Mouse (Mus musculus): ENCODE results near the gene Sbno2. TPM values are rescaled to one million over a fixed set of nuclear protein-coding genes. Genes with fewer than 3 reads are reported as not detected.

The Sbno2 gene
- 1 to 10 TPM; 4.5 to 7.3 TPM for total RNA-seq (2021)
- long read RNA-seq, experiment 1: 0 reads
- long read RNA-seq, experiment 2: 0 reads

GRCm38 (mm10) chr10:80105460-80105859, at the start of gene Sbno2:
Sbno2 (minus strand) TSS chr10:80105571.
- DNase-seq: no peak
- intact Hi-C loops (cut with DNase I): no loop called here

DNA sequence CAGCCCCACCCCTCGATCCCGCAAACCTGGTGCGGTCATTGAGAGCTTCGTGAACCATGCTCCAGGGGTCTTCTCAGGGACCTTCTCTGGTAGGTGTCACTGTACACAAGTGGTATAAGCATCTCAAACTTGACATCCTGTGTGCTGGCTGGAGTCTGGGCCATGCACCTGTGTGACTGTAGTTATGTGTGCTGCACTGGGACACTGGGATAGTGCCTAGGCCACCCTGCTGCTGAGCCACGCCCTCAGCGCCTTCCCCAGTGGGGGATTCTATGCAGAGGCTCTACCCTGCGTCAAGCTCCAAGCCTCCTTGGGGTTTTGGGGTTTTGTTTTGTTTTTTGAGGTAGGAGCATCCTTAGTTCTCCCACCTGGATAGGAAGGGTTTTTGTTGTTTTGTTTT, 49.0 kb upstream of the Sbno2 start:
- intact Hi-C loops (cut with DNase I): no loop called here
- DNase-seq: no peak

DNA sequence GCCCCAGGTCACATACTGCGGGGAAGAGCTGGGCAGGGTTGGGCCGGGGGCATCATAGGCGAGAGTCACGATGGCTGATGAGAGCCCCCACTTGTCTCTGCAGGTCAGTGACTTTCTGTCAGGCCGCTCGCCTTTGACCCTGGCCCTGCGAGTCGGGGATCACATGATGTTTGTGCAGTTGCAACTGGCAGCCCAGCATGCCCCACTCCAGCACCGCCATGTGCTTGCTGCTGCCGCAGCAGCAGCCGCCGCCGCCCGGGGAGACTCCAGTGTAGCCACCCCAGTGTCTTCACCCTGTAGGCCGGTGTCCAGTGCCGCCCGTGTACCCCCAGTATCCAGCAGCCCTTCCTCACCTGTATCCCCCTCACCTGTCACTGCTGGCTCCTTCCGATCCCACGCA, 48.3 kb upstream of the Sbno2 start:
- intact Hi-C loops (cut with DNase I): no loop called here

DNA sequence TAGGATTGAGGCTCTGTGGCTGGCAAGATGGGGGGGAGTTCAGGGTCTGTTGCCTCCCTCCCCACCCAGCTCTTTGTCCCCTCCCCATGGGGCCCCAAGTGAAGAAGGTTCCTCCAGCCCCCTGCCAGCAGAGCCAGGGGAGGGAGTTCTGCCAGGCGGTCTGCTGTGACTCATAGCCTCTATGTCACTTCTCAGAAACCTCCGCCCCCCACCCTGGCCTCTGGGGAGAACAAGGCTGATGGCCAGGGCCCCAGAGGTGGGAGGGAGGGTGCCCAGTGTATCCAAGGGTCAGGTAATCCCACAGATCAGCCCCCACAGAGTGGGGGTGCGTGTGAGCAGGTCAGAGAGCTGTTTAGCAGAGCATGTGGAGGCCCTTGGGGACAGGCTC, 47.5 kb upstream of the Sbno2 start:
- no peak for DNase-seq
- intact Hi-C loops (cut with DNase I): no loop called here

More for the DNA sequence above, 48.3 kb upstream of the Sbno2 start:
- no peak for DNase-seq

DNA sequence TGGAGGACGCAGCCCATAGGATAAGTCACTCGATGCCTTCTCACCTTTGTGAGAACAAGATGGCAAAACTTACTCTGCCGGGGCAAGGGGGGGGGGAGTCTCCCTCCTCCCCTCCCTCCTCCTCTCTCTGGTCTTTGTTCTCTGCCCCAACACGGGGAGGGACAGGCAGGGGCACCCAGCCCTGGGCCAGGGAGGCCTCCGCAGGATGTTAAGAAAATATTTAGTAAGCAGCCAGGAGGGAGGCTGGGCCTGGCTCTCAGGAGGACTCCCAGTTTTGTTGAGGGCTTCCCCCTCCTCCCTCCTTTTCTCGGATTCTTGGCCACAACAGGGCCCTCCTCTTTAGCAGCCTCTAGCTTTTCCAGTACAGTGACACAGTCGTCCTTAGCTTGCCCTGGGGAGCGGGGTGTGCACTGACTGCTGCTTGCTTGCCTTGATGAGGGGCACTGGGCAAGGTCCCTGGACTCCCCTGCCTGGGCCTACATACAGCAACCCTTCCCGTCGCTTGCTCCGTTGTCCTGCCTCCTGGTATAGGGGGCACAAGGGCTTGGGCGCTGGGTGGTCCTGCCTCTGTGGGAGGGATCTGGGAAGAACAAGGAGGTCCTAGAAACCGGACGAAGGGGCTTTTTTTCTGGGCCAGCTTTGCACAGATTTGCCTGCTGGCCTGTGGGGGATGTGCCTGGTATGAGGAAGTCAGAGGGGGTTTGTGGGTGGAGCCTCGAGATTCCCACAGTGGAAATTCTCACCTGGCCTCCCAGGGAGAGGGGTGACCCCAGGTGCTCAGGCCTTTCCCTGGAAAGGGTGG, 46.9 kb upstream of the Sbno2 start:
- intact Hi-C loops (cut with DNase I): no loop called here
- DNase-seq: no peak

- no peak for DNase-seq
Observed at GRCm38 (mm10) chr10:80151211-80152034, 46.1 kb upstream of the Sbno2 start.

DNA sequence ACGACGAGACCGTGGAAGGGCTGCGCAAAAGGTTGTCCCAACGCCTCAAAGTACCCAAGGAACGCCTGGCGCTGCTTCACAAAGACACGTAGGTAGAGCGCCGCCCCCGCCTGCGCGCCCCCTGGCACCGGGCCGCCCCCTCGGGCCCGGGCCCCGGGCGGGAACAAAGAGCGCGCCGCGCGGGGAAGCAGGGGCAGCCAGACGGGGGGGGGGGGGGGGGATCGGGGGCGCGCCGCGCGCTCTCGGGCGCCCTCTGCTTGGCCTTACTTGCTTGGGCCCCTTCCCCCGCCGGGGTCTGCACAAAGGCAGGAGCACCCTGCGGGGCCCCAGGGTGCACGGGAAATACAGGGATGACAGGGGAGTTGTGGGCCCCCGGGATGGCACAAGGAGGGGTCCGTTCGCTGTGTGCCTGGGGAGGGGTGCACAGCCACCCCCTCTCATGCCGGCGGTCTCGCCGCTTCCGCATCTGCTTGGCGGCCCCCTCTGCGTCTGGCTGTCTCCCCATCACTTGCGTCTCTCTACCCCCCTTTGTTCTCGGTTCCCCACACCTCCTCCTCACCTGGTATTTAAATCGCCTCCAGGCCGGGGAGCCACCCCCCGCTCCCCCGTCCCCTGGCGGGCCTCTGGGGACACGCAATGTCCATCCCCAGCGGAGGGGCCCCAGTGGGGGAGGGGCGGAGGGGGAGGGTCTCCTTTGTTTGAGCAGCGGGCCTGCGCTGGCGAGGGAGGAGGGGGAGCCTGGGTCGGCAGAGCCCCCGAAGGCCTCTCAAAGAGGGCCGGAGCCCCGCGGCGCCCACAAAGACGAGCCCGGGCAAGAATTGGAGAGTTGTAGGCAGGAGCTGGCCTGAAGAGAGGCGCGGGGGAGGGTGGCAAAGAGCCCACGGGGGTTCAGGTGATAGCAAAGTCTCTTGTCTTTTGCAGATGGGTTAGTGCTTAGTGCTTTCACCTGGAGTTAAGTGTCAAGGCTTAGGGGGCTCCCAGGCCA, 45.1 kb upstream of the Sbno2 start:
- DNase-seq: no peak
- intact Hi-C loops (cut with DNase I): no loop called here

More at GRCm38 (mm10) chr10:80151211-80152034, 46.1 kb upstream of the Sbno2 start:
- intact Hi-C loops (cut with DNase I): no loop called here

DNA sequence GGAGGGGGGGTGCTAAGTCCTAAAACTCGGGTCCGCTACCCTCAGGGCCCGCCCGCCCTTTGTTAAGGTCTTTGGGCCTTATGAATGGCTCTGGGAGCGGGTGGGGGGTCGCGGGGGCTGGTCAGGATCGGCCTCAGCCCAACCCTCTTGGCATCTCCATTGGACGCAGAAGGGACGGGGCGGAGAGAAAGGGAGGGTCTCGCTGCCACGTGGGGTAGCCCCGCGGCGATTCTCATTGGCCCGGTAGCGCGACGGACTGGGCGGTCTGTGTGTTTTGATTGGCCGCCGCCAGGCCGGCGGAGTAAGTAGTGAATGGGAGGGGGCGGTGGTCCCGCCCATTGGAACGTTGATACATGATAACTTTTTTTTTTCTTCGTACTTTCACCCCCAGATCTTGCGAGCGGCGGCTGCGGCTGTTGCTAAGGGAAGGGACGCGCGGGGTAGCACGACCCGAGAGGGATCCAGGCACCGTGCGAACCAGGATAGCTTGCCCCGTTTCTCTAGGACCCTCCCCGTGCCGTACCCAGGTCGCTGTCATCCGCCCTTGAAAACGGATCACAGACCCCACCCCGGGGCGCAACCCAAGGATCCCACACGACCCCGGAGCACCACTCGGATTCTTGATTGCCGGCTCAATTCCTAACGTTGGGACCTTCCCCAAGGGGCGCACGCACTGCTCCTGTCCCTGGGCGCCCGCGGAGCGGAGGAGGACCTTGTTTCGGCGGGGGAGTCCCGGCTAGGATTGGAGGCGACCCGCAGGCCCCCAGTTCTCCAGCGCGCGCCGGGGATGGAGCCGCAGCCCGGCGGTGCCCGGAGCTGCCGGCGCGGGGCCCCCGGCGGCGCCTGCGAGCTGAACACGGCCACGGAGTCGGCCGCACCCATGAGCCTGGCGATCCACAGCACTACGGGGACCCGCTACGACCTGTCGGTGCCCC, 44.2 kb upstream of the Sbno2 start:
- intact Hi-C loops (cut with DNase I): no loop called here
- peak; percentile 90 to 96 for DNase-seq

- intact Hi-C loops (cut with DNase I): no loop called here
- peak; percentile 92 to 93 for DNase-seq
Observed at GRCm38 (mm10) chr10:80148610-80149290, 43.4 kb upstream of the Sbno2 start.

- intact Hi-C loops (cut with DNase I): no loop called here
- DNase-seq: peak; percentile 82 to 86
Observed at GRCm38 (mm10) chr10:80147719-80148601, 42.6 kb upstream of the Sbno2 start, which contains the start of gene Midn. Midn (plus strand) TSS chr10:80148272.

DNA sequence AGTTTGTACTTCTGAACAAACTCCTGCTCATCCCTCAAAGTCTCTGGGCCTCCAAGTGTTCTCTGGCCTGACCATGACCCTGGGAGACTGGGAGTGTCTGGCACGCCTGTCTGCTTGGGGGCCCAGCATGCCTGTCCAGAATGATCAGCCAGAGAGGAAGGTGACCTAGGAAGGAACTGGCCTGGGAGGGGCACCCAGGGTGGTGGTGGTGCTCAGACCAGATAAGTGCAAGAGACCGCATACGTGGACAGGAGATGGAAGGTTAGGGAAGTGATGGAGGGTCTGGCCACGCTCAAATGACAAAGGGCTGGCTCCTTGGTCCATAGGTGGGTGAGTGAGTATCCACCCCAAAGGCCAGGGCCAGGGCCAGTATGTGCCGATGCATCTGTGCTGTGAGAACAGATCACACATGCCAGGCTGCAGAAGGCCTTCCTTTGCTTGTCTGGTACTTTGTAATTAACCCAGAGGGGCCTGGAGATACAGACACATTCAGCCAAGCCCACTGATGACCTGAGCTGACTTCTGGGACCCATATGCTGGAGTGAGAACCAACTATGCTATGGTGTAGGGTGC, 41.9 kb upstream of the Sbno2 start:
- peak in 1 of 2 experiments; percentile 35 for DNase-seq
- intact Hi-C loops (cut with DNase I): no loop called here

DNA sequence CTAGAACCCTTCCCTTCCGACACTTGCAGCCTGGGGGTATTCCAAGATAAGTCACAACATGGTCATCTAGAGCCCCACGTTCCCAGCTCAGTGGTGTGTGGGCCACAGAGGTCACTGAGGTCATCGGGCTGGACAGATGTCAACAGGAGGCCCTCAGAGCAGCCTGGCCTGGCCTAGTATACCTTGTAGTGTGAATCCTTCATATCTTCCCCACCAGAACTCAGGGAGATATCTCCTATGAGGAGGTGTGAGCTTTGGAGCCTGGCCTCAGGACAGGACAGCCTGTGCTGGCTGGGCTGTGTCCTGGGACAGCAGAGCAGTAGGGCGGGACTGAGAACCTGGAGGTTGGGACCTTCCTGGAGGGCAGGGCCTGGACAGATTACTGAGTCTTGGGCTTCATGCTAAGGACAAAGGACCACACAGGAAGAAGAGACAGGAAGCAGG, 41.2 kb upstream of the Sbno2 start:
- intact Hi-C loops (cut with DNase I): no loop called here
- DNase-seq: peak in 1 of 2 experiments; percentile 23

DNA sequence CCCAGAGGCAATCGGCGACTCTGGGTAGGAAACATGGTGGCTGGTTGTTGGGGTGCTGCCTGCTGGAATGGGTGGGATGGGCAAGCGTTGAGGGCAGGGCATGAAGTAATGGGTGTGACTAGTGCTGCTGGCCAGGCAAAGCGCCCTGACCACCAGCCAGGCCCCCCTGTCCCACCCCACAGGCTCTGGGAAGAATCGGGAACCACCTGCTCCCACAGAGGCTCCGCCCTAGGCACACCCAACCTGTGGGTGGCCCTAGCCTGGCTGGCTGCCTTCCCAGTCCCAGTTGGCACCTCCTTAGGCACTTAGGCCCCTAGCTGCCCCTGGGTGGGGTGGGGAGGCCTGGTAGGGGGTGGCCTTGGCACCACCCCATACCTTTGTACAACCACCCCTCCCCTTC, 40.5 kb upstream of the Sbno2 start:
- intact Hi-C loops (cut with DNase I): loop anchor here (1.0 kb wide), 1 partner anchor 19 kb away; the partner anchor contains the start of gene Cirbp
- peak; percentile 30 to 45 for DNase-seq

GRCm38 (mm10) chr10:80144864-80145838, 39.8 kb upstream of the Sbno2 start:
- intact Hi-C loops (cut with DNase I): loop anchor here (1.0 kb wide), 1 partner anchor 20 kb away; the partner anchor contains the start of gene Cirbp
- peak; percentile 74 to 80 for DNase-seq

- no peak for DNase-seq
Observed at GRCm38 (mm10) chr10:80144159-80144558, 38.8 kb upstream of the Sbno2 start.

DNA sequence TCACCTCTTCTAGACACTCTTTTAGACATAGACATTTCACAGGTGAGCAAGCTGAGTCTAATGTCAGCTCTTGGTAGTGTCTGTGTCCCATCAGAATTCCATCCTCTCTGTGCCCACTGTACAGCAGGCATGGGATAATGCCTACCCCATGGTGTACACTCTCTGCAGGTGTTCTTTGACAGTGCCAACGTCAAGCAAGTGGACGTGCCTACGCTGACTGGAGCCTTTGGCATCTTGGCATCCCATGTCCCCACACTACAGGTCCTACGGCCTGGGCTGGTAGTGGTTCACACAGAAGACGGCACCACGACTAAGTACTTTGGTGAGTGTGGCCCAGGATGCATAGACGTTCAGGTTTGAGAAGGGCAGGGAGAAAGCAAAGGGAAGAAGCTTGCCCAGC, 38.3 kb upstream of the Sbno2 start:
- intact Hi-C loops (cut with DNase I): no loop called here

More at GRCm38 (mm10) chr10:80144159-80144558, 38.8 kb upstream of the Sbno2 start:
- intact Hi-C loops (cut with DNase I): no loop called here

More for the DNA sequence above, 38.3 kb upstream of the Sbno2 start:
- DNase-seq: no peak

Data from gastrocnemius, postnatal 36 days (tissue).